Mouse (Mus musculus) heart, embryonic 14.5 days (tissue): ENCODE measurements around the gene Chchd4. TPM values are rescaled to one million over a fixed set of nuclear protein-coding genes. Genes with fewer than 3 reads are reported as not detected.

ENCODE experiments used
- ATAC-seq: fragments of 200-750 bp; cut with Nextera tagmentation; 2 replicates; pipeline ENCODE4 v1.8.0; 2017; ENCODE audit warnings: low read depth, moderate TSS enrichment; ENCODE audit not compliant: insufficient number of reproducible peaks, insufficient read depth, low FRiP score
- H3K27ac ChIP-seq, 2 experiments: fragments of 200-500 bp in 1 of 2; fragments of 300-500 bp in 1 of 2; sonication (generic) in 1 of 2; replicated peaks in 1 of 2; 2 replicates each; pipeline ENCODE4 v1.5.1; 2012 to 2014; ENCODE audit warnings: low read depth in 2 of 2, low read length in 2 of 2, control low read depth in 1 of 2, mild to moderate bottlenecking in 1 of 2, mixed read lengths in 1 of 2; ENCODE audit not compliant: control insufficient read depth in 1 of 2, insufficient read depth in 1 of 2
- H3K27me3 ChIP-seq: fragments of 300-500 bp; sonication (generic); 2 replicates; pipeline ENCODE4 v1.6.1; 2014; ENCODE audit warnings: mild to moderate bottlenecking, low read length, control low read depth; ENCODE audit not compliant: control insufficient read depth, insufficient read depth
- H3K36me3 ChIP-seq: fragments of 300-500 bp; sonication (generic); 2 replicates; pipeline ENCODE4 v1.6.1; 2014; ENCODE audit warnings: mild to moderate bottlenecking, control low read depth, low read length, mixed read lengths; ENCODE audit not compliant: control insufficient read depth, insufficient read depth
- H3K4me1 ChIP-seq, 2 experiments: fragments of 200-500 bp in 1 of 2; fragments of 300-500 bp in 1 of 2; sonication (generic) in 1 of 2; 2 replicates each; pipeline ENCODE4 v1.6.1; 2012 to 2014; ENCODE audit warnings: low read length in 2 of 2, control low read depth in 1 of 2, mixed read lengths in 1 of 2; ENCODE audit not compliant: control insufficient read depth in 2 of 2, insufficient read depth in 2 of 2
- H3K4me2 ChIP-seq: fragments of 300-500 bp; sonication (generic); 2 replicates; pipeline ENCODE4 v1.6.1; 2014; ENCODE audit warnings: mild to moderate bottlenecking, low read length
- H3K4me3 ChIP-seq, 2 experiments: fragments of 200-500 bp in 1 of 2; fragments of 300-500 bp in 1 of 2; sonication (generic) in 1 of 2; 2 replicates each; pipeline ENCODE4 v1.5.1; 2012 to 2014; ENCODE audit warnings: low read length in 2 of 2, mild to moderate bottlenecking in 2 of 2, control low read depth in 1 of 2, low read depth in 1 of 2, moderate library complexity in 1 of 2; ENCODE audit not compliant: control insufficient read depth in 1 of 2, insufficient read depth in 1 of 2
- H3K9ac ChIP-seq: fragments of 300-500 bp; sonication (generic); 2 replicates; pipeline ENCODE4 v1.6.1; 2014; ENCODE audit warnings: mild to moderate bottlenecking, low read length
- H3K9me3 ChIP-seq: fragments of 300-500 bp; sonication (generic); 2 replicates; pipeline ENCODE4 v1.6.1; 2016; ENCODE audit warnings: low read length, control low read depth; ENCODE audit not compliant: control insufficient read depth
- WGBS: fragments of 180-500 bp; shearing (Covaris S2); extraction: QIAGEN DNeasy Blood & Tissue Kit; methylation state at CpG from one replicate; pipeline ENCODE4 v1.1.7; 2014; 5-methylcytosine and 5-hydroxymethylcytosine counted together
- polyA plus RNA-seq: library from polyadenylated mRNA; unstranded; fragments of >200 nt; fragmentation: Nextera tagmentation; extraction: Ambion mirVana; gene quantifications from 2 replicates; pipeline ENCODE4 v1.2.1, GENCODE M21; 2014

The Chchd4 gene
- polyA plus RNA-seq, 1 experiment from 2014 or later: 32.5 TPM

GRCm38 (mm10) chr6:91449472-91450225 is 23.7 kb downstream of the Chchd4 start:
- Histone ChIP-seq H3K27ac (no peak overlapping the region), H3K9me3 (no peaks in the 10 kb centered on the region), H3K9ac (no peak overlapping the region), H3K4me2 (no peak overlapping the region), H3K4me3 (no peak overlapping the region), H3K36me3 (no peaks in the 10 kb centered on the region), H3K27me3 (0 out of 2 replicates have a peak, but pooled peaks cover 3% of the 10 kb centered on the region), H3K4me1 (no peaks in the 10 kb centered on the region)
- WGBS: 44% methylated on average over 3 of the region's 3 CpGs
- no peak for ATAC-seq

DNA sequence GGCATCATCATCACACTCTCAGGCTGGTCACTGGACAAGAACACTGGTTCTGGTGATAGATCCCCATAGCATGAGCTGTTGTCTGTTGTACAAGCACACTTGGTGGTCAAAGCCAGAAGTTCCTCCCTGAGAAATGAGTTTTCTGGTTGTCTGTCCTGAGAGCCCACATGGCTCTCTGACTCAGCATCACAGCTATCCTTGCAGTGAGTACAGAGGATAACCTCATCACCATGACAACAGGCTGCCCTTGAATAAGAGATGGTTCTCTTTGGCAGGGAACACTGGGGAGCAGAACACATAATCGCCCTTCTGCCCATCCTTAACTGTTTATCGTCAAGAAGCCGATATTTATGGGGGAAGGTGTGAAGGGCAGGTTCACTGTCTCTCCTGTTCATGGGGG is 28.0 kb downstream of the Chchd4 start:
- Histone ChIP-seq H3K4me3 (no peak overlapping the region), H3K4me1 (peaks cover 3 to 5% of the 10 kb centered on the region in 2 experiments; a peak in 1 of 4 replicates), H3K9me3 (no peaks in the 10 kb centered on the region), H3K4me2 (no peak overlapping the region), H3K9ac (no peak overlapping the region), H3K27me3 (0 out of 2 replicates have a peak, but pooled peaks cover 3% of the 10 kb centered on the region), H3K36me3 (no peaks in the 10 kb centered on the region), H3K27ac (no peak overlapping the region)
- ATAC-seq: no peak
- WGBS: 69% methylated on average over 3 of the region's 3 CpGs

GRCm38 (mm10) chr6:91441145-91441662 is 32.1 kb downstream of the Chchd4 start:
- peak overlapping the region; percentile 75 for H3K9ac ChIP-seq
- peak overlapping the region; percentile 62 to 70 for H3K27ac ChIP-seq
- peak overlapping the region; percentile 70 to 75 for H3K4me3 ChIP-seq
- H3K36me3 ChIP-seq: no peaks in the 10 kb centered on the region
- peaks cover 3 to 5% of the 10 kb centered on the region in 2 experiments; a peak in 1 of 4 replicates for H3K4me1 ChIP-seq
- peaks cover 15% of the 10 kb centered on the region for H3K27me3 ChIP-seq
- WGBS: 2% methylated on average over 19 of the region's 19 CpGs
- peak overlapping the region; percentile 92 for H3K4me2 ChIP-seq
- no peaks in the 10 kb centered on the region for H3K9me3 ChIP-seq
- ATAC-seq: no peak

DNA sequence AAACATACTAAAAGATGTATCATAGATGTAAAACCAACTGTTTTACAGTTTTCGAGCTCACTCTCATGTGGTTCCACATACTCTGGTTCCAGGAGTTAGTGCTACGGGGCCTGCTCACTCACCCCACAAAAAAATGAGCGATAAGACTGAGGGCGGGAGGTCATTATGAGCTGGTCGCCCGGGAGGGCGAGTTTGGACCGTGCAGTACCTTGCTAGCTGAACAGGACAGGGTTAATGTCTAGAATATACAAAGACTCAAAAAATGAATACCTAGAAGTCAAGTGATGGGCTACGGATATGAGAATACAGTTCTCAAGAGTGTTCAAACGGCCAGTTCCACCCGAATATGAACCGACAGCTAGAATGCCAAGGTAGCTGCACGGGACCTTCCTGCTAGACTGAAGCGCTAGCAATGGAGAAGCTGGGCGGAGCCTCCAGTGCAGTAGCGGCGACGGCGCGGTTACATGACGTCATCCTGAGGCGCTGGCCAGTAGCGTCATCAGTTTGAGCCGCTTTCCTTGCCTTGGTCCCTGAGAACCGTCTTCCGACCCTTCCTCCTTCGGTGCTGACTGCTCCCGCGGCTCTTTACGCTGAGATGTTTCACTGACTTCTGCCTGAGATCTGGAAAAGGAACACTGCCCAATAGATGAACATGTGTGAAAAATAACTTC is 32.7 kb downstream of the Chchd4 start:
- 2% methylated on average over 30 of the region's 30 CpGs for WGBS
- Histone ChIP-seq H3K27ac (peak overlapping the region; percentile 62 to 70), H3K36me3 (no peaks in the 10 kb centered on the region)

GRCm38 (mm10) chr6:91424151-91424550 is 49.2 kb downstream of the Chchd4 start:
- 58% methylated on average over 4 of the region's 4 CpGs for WGBS
- no peak for ATAC-seq
- H3K4me3 ChIP-seq: no peak overlapping the region
- no peak overlapping the region for H3K9ac ChIP-seq
- no peak overlapping the region for H3K4me2 ChIP-seq
- H3K4me1 ChIP-seq: no peaks in the 10 kb centered on the region
- H3K27ac ChIP-seq: no peak overlapping the region
- peaks cover 14% of the 10 kb centered on the region for H3K27me3 ChIP-seq
- H3K36me3 ChIP-seq: no peaks in the 10 kb centered on the region
- no peaks in the 10 kb centered on the region for H3K9me3 ChIP-seq

More for the DNA sequence above, 32.7 kb downstream of the Chchd4 start:
- peak; percentile 93 for ATAC-seq
- Histone ChIP-seq H3K4me3 (peak overlapping the region; percentile 70 to 75), H3K4me2 (peak overlapping the region; percentile 92), H3K27me3 (peaks cover 15% of the 10 kb centered on the region), H3K9ac (peak overlapping the region; percentile 75), H3K4me1 (peaks cover 3 to 5% of the 10 kb centered on the region in 2 experiments; a peak in 1 of 4 replicates), H3K9me3 (no peaks in the 10 kb centered on the region)

DNA sequence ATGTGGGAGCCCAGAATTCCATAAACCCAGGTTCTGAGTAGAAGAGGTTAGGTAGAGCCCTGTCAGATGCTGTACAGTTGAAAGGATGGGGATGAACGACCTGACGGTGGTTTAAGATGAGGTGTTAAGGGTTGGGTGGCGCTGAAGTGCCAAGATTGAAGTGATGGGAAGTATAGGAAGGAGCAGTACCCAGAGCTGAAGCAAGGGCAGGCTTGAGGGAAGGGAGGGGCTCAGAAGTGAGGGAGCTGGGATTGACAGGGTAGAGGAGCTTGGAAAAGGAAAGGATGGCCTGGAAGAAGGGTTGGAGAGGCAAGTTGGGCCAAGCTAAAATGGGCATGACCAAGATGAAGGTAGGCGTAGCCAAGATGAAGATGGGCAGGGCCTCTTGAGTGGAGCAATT is 51.7 kb downstream of the Chchd4 start:
- Histone ChIP-seq H3K4me1 (no peaks in the 10 kb centered on the region), H3K36me3 (no peaks in the 10 kb centered on the region), H3K4me3 (no peak overlapping the region), H3K4me2 (no peak overlapping the region), H3K27me3 (peaks cover 38% of the 10 kb centered on the region), H3K9me3 (no peaks in the 10 kb centered on the region), H3K9ac (no peak overlapping the region), H3K27ac (no peak overlapping the region)
- no peak for ATAC-seq
- WGBS: 56% methylated on average over 4 of the region's 4 CpGs

DNA sequence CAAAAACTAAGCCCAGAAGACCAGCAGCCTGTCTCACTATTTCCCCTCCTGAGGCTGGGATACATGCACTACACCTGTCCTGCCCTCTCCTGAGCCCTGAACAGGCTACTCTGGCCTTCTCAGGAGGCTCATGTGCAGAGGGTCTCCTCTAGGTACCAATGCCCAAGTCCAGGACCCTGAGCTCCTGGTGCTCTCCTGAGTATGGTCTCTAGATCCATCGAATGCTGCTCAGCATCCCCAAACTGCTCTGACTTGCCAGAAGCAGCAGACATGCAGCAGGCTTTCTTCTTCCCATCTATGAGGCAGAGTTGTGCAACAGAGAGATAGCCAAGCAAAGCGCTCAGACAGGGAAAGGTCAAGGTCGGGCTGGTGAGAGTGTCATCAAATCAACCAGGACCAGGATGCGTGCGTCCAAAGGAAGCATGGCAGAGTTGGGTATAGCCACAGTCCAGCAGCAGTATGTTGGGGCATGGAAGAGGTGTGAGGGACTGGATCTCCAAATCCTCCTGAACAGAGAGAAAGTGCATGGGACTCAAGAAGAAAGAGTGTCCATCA is 56.0 kb downstream of the Chchd4 start:
- H3K4me3 ChIP-seq: no peak overlapping the region
- ATAC-seq: no peak
- no peak overlapping the region for H3K4me2 ChIP-seq
- no peaks in the 10 kb centered on the region for H3K9me3 ChIP-seq
- peaks cover 73% of the 10 kb centered on the region for H3K27me3 ChIP-seq
- no peaks in the 10 kb centered on the region for H3K36me3 ChIP-seq
- 64% methylated on average over 5 of the region's 5 CpGs for WGBS
- H3K27ac ChIP-seq: no peak overlapping the region
- no peaks in the 10 kb centered on the region for H3K4me1 ChIP-seq
- H3K9ac ChIP-seq: no peak overlapping the region
